Mouse (Mus musculus) liver, embryonic 13.5 days (tissue): ENCODE measurements around the gene Ipo9. TPM values are rescaled to one million over a fixed set of nuclear protein-coding genes. Genes with fewer than 3 reads are reported as not detected.
A peak's percentile ranks its signal among the peaks of the same experiment; 100 is the strongest.

Source experiments
- ATAC-seq: fragments of 200-750 bp; cut with Nextera tagmentation; 2 replicates; pipeline ENCODE4 v1.8.0; 2017; ENCODE audit warnings: low read depth, mild to moderate bottlenecking, moderate number of reproducible peaks, moderate library complexity
- DNase-seq: peaks from one replicate; pipeline ENCODE4 v3.0.0; 2022
- H3K27ac ChIP-seq: fragments of 300-500 bp; sonication (generic); 2 replicates; pipeline ENCODE4 v1.5.1; 2015; ENCODE audit warnings: moderate library complexity, mild to moderate bottlenecking, inconsistent platforms
- H3K27me3 ChIP-seq: fragments of 300-500 bp; sonication (generic); 2 replicates; pipeline ENCODE4 v1.6.1; 2015; ENCODE audit warnings: mild to moderate bottlenecking, inconsistent platforms
- H3K36me3 ChIP-seq: fragments of 300-500 bp; sonication (generic); 2 replicates; pipeline ENCODE4 v1.6.1; 2015; ENCODE audit warnings: mild to moderate bottlenecking, inconsistent platforms
- H3K4me1 ChIP-seq: fragments of 300-500 bp; sonication (generic); replicated peaks from 2 replicates; pipeline ENCODE4 v1.6.1; 2015; ENCODE audit warnings: inconsistent platforms
- H3K4me2 ChIP-seq: fragments of 300-500 bp; sonication (generic); 2 replicates; pipeline ENCODE4 v1.6.1; 2015; ENCODE audit warnings: inconsistent platforms, mild to moderate bottlenecking, moderate library complexity
- H3K4me3 ChIP-seq: fragments of 300-500 bp; sonication (generic); replicated peaks from 2 replicates; pipeline ENCODE4 v1.5.1; 2015; ENCODE audit warnings: mild to moderate bottlenecking, inconsistent platforms
- H3K9ac ChIP-seq: fragments of 300-500 bp; sonication (generic); 2 replicates; pipeline ENCODE4 v1.6.1; 2015; ENCODE audit warnings: mild to moderate bottlenecking, inconsistent platforms
- H3K9me3 ChIP-seq: fragments of 300-500 bp; sonication (generic); replicated peaks from 2 replicates; pipeline ENCODE4 v1.6.1; 2016; ENCODE audit warnings: inconsistent platforms
- WGBS: fragments of 180-500 bp; shearing (Covaris S2); methylation state at CpG from one replicate; pipeline ENCODE4 v1.1.7; 2015; ENCODE audit not compliant: insufficient replicate concordance; 5-methylcytosine and 5-hydroxymethylcytosine counted together
- polyA plus RNA-seq: library from polyadenylated mRNA; unstranded; fragments of >200 nt; fragmentation: Nextera tagmentation; extraction: Ambion mirVana; gene quantifications from 2 replicates; pipeline ENCODE4 v1.2.1, GENCODE M21; 2015

Ipo9 gene
- polyA plus RNA-seq, 1 experiment from 2014 or later, result 30.9 TPM

DNA sequence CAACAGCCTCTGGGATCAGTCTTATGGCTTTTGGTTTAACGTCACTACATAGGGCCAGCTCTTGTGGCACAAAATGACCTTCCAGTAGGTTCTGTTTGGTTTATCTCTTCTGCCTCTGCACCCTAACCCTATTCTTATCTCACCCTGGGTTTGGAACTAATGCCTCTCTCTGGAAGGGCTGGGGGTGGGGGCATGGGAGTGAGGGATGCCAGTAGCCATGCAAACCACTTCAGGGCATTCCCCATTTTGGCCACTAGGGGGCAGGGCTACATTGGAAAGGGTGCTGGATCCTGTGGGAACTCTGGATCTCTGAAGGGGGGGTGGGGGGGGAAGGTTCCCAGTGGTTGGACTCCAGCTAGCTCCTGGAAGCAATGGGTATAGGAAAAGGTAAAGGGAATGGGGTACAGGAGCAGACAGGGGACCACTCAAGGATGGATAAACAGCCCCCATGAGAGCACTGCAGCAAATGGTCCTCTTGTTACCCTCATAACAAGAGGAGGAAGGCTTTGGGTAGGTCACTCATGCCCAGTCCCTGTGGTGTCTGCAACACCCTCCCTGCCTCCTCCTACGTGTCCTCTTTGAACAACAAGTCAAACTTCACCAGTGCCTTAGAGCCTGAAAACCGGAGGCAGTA, 30.9 kb upstream of the Ipo9 start:
- Histone ChIP-seq H3K4me2 (no peak overlapping the region), H3K4me3 (no peak overlapping the region), H3K27ac (no peak overlapping the region), H3K9me3 (no peaks in the 10 kb centered on the region), H3K9ac (no peak overlapping the region), H3K4me1 (no peaks in the 10 kb centered on the region), H3K36me3 (peaks cover 4% of the 10 kb centered on the region; the same call in 1 of the 2 replicates), H3K27me3 (no peaks in the 10 kb centered on the region)
- no peak for ATAC-seq
- WGBS, result 71% methylated on average over 3 of the region's 3 CpGs
- peak; percentile 15 for DNase-seq

DNA sequence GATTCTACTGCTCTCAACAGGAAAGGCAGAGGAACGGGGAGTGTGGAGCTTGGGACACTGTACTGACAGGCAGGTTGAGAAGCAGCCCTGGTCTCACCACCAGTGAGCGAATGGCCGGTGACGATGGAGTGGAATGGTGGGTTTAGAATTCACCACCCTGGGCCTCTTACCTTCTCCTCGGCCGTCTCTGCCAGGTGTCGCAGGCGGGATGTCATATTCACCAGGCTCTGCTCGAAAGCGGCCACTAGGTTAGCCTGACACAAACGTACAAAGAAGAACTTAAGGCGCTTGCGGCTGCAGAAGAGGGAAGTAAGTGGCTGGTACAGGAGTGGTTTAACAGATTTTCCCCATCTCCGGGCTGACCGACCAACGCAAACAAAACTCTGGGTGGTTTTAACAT, 30.2 kb upstream of the Ipo9 start:
- Histone ChIP-seq H3K27me3 (no peaks in the 10 kb centered on the region), H3K4me3 (no peak overlapping the region), H3K36me3 (peaks cover 4% of the 10 kb centered on the region), H3K4me1 (no peaks in the 10 kb centered on the region), H3K27ac (no peak overlapping the region), H3K9me3 (no peaks in the 10 kb centered on the region), H3K9ac (no peak overlapping the region), H3K4me2 (no peak overlapping the region)
- ATAC-seq, result no peak
- WGBS, result 72% methylated on average over 16 of the region's 16 CpGs
- DNase-seq, result no peak

DNA sequence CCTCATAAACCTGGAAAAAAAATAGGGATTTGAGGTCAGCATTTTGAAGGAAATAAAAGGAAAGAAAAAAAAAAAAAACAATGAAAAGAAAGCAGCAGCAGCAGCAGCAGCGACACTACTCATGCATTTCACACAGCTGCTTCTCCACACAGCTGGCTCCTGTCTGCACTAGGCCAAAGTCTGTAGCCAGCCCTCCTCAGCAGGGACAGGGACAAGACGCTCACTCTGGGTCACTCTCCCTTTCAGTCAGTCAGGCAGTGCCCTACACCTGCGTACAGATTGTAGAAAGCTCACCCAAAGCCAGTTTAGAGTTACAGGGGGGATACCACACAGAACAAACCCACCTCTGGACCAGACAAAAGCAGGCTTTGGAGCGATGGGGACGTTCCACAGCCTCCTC, 27.6 kb upstream of the Ipo9 start:
- Histone ChIP-seq H3K9ac (no peak overlapping the region), H3K27me3 (no peaks in the 10 kb centered on the region), H3K36me3 (peaks cover 4% of the 10 kb centered on the region), H3K4me3 (no peak overlapping the region), H3K27ac (no peak overlapping the region), H3K4me1 (no peaks in the 10 kb centered on the region), H3K9me3 (no peaks in the 10 kb centered on the region), H3K4me2 (no peak overlapping the region)
- no peak for ATAC-seq
- no peak for DNase-seq
- 73% methylated on average over 5 of the region's 5 CpGs for WGBS

DNA sequence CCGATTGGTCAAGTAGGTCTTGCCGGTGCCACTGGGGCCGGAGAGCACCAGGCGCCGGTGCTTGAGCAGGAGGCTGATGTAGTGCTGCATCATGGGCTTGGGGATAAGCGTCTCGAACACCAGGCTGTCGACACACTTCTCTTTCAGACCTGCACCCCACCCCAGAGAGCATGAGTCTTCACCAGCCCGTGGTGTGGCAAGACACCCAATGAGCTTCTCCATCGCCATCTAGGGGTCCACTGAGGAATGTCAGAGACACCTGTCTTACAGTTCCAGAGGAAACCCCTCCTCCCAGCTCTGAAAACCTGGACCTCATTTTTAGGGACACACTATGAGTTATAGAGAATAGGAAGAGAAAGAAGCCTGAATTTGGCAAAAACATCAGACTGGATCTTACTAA, 22.0 kb upstream of the Ipo9 start:
- Histone ChIP-seq H3K4me3 (no peak overlapping the region), H3K36me3 (peaks cover 14% of the 10 kb centered on the region), H3K9ac (no peak overlapping the region), H3K27me3 (no peaks in the 10 kb centered on the region), H3K4me2 (no peak overlapping the region), H3K27ac (no peak overlapping the region), H3K4me1 (no peaks in the 10 kb centered on the region), H3K9me3 (no peaks in the 10 kb centered on the region)
- DNase-seq (no peak), ATAC-seq (no peak)
- WGBS, result 50% methylated on average over 10 of the region's 10 CpGs

DNA sequence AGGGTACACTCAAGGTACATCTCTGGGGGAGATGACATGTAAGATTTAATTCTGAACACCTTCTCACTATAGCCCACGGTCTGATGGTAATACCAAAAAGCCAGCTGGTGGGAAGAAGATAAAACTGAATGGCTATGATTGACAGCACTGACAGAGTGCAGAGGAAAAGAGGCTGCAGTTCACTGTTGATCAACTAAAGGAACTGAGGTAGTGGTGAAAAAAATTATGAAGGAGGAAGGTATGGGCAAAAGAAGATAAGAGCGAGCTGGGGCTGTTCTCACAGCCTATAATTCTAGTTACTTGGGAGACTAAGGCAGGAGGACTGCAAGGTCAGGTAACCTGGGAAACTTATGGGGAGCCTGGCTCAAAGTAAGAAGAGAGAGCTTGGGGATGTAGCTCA, 21.1 kb upstream of the Ipo9 start:
- Histone ChIP-seq H3K9me3 (no peaks in the 10 kb centered on the region), H3K4me3 (no peak overlapping the region), H3K4me1 (no peaks in the 10 kb centered on the region), H3K27me3 (no peaks in the 10 kb centered on the region), H3K27ac (no peak overlapping the region), H3K9ac (no peak overlapping the region), H3K4me2 (no peak overlapping the region), H3K36me3 (peaks cover 14% of the 10 kb centered on the region)
- ATAC-seq (no peak), DNase-seq (no peak)
- 26% methylated on average over 2 of the region's 2 CpGs for WGBS

DNA sequence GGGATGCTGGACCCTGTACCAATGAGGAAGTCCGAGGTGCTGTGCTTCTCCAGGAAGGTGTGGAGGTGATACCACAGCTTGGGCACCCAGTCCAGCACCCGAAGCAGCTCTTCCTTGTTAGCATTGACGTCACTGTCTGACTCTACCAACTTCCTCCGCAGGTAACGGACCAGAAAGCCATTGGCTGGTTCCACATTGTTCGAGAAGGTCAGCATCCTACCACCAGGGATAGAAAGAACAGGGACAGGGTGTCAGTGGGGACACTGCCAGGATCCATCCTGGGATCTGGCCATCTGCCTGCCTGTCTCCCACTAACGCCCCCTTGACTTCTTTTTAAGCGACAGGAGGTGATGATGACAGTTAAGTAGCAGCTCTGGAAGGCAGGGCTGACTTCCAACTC, 19.6 kb upstream of the Ipo9 start:
- Histone ChIP-seq H3K27ac (no peak overlapping the region), H3K9ac (no peak overlapping the region), H3K4me2 (no peak overlapping the region), H3K4me3 (no peak overlapping the region), H3K9me3 (no peaks in the 10 kb centered on the region), H3K4me1 (no peaks in the 10 kb centered on the region), H3K36me3 (peaks cover 14% of the 10 kb centered on the region), H3K27me3 (no peaks in the 10 kb centered on the region)
- ATAC-seq (no peak), DNase-seq (no peak)
- WGBS, result 69% methylated on average over 8 of the region's 8 CpGs

DNA sequence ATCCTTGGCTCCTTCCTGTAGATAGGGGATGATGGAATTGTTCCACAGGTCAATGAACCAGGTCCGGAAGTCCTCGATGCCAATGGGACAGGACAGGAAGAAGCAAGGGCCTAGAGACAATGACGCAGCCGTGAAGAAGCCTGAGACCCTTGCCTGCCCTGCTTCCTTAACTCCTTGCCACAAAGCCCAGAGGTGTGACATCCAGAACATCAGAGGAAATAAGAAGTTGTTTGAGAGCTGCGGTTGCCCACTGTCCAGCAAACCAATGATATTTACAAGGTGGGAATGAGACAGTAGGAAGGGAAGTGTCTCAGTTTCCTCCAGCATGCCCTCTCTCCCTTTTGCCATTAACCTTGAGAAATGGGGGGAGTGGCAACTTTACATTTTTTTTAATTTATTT, 18.6 kb upstream of the Ipo9 start:
- 73% methylated on average over 5 of the region's 5 CpGs for WGBS
- H3K36me3 ChIP-seq, result peaks cover 14% of the 10 kb centered on the region
- DNase-seq, result no peak

DNA sequence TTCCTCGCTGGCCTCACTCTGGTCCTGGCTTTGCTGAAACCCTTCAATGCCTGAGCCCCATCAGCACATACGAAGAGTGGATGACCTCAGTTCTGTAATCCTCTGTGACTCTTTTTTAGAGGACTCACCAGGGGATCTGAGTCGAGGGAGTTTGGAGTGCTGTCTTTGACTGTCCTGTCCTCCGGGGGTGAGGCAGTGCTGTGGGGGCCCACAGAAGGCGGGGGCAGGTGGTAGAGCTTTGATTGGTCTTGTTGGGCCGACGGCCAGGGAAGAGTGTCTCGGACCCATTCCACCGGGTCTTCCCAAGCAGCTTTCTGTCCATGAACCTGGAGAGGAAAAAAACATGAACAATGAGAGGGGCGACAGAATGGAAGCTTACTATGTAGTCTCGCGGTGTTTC, 13.2 kb upstream of the Ipo9 start:
- DNase-seq (no peak), ATAC-seq (no peak)
- WGBS, result 71% methylated on average over 12 of the region's 12 CpGs

More for the DNA sequence above, 18.6 kb upstream of the Ipo9 start:
- Histone ChIP-seq H3K27ac (no peak overlapping the region), H3K4me3 (no peak overlapping the region), H3K4me1 (no peaks in the 10 kb centered on the region), H3K9ac (no peak overlapping the region), H3K9me3 (no peaks in the 10 kb centered on the region), H3K27me3 (no peaks in the 10 kb centered on the region), H3K4me2 (no peak overlapping the region)
- no peak for ATAC-seq

DNA sequence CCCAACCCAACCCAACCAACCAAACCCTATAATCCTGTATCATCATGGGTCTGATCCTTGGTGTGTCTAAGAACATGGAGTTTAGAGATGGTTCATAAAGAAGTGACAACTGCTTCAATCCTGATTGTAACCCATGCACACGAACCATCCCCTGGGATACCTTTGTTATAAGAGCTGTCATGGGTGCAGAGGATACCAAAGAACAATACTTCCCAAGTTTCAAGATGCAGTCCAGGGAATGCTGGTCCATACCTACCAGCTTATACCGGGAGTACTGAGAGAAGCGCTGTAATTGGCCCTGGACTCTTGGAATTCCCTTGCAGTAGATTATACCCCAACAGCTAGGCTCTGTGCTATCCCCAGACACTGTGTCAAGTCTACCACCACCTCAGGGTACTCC, 11.6 kb upstream of the Ipo9 start:
- Histone ChIP-seq H3K36me3 (peaks cover 16% of the 10 kb centered on the region; the same call in 1 of the 2 replicates), H3K27ac (no peak overlapping the region), H3K9me3 (no peaks in the 10 kb centered on the region), H3K27me3 (no peaks in the 10 kb centered on the region), H3K4me3 (no peak overlapping the region), H3K9ac (no peak overlapping the region), H3K4me1 (no peaks in the 10 kb centered on the region), H3K4me2 (no peak overlapping the region)
- WGBS, result 68% methylated on average over 3 of the region's 3 CpGs
- DNase-seq (no peak), ATAC-seq (no peak)

More for the DNA sequence above, 13.2 kb upstream of the Ipo9 start:
- Histone ChIP-seq H3K9me3 (no peaks in the 10 kb centered on the region), H3K4me1 (no peaks in the 10 kb centered on the region), H3K4me2 (no peak overlapping the region), H3K9ac (no peak overlapping the region), H3K27me3 (no peaks in the 10 kb centered on the region), H3K27ac (no peak overlapping the region), H3K36me3 (peaks cover 16% of the 10 kb centered on the region; the same call in 1 of the 2 replicates), H3K4me3 (no peak overlapping the region)

DNA sequence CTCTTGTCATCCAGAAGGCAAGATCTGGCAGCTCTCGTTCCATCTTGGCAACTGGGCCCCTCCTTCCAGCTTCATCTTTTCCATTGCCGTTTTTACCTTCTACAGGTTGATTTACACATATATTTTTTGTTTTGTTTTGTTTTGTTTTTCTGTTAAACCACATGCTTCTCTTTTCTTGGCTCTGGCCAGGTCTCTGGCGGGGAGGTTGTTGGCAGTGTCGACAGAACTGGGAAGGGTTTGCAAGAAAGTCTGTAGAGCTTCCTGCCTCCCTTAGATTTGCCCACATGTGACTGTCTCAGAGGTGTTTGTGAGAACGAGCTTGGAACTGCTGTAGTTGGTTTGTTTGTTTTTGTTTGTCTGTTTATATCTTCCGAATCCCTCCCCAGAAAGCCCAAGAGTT, 10.7 kb upstream of the Ipo9 start:
- Histone ChIP-seq H3K9me3 (no peaks in the 10 kb centered on the region), H3K27me3 (no peaks in the 10 kb centered on the region), H3K4me1 (peaks cover 5% of the 10 kb centered on the region), H3K36me3 (peaks cover 16% of the 10 kb centered on the region; the same call in 1 of the 2 replicates), H3K4me2 (no peak overlapping the region), H3K9ac (no peak overlapping the region), H3K27ac (no peak overlapping the region), H3K4me3 (no peak overlapping the region)
- WGBS, result 59% methylated on average over 6 of the region's 6 CpGs
- ATAC-seq (no peak), DNase-seq (no peak)

DNA sequence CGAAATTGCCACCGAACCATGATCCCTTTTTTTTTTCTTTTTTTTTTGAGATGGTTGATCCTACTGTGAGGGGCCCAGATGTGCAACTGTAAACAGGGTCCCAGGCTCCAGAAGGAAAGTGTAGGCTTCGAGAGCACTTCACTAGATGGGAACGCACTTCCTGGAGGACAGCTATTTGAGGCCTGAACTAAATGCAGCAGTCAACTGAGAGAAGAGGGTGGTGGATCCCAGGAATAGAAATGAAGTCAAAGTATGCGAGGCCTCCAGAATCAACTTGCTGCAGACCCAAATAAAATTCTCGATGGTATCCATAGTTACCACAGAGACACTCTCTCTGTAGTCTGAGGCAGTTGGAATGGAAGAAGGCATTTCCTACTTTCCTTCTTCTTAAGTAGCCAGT, 8.5 kb upstream of the Ipo9 start:
- Histone ChIP-seq H3K36me3 (peaks cover 16% of the 10 kb centered on the region; the same call in 1 of the 2 replicates), H3K9me3 (no peaks in the 10 kb centered on the region), H3K4me2 (no peak overlapping the region), H3K9ac (no peak overlapping the region), H3K27me3 (no peaks in the 10 kb centered on the region), H3K27ac (no peak overlapping the region), H3K4me3 (no peak overlapping the region), H3K4me1 (peaks cover 12% of the 10 kb centered on the region)
- 71% methylated on average over 6 of the region's 6 CpGs for WGBS
- ATAC-seq (no peak), DNase-seq (no peak)

DNA sequence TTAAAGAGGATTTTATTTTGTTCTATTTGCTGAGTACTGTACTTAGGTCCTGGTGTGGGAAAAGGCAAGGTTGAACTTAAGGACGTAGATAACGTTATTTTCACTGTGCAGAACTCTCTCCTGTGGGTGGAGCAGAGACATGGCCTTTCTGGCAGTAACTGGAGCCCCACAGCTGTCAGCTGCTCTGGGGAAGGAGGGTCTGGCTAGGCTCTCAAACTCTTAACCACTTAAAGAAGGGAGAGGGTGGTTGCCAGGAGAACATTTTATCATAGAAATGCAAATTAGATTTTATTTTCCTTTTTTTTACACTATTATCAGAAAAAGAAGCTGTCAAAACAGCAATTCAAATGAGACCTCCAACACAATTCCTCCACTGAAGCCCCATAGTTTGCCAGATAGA, 5.5 kb upstream of the Ipo9 start:
- no peaks in the 10 kb centered on the region for H3K36me3 ChIP-seq
- H3K27me3 ChIP-seq, result no peaks in the 10 kb centered on the region
- no peak overlapping the region for H3K4me3 ChIP-seq
- WGBS, result 5% methylated on average over 2 of the region's 2 CpGs
- H3K4me2 ChIP-seq, result no peak overlapping the region
- ATAC-seq (peak; percentile 68), DNase-seq (no peak)
- H3K4me1 ChIP-seq, result peaks cover 23% of the 10 kb centered on the region
- H3K9ac ChIP-seq, result no peak overlapping the region
- H3K9me3 ChIP-seq, result no peaks in the 10 kb centered on the region
- H3K27ac ChIP-seq, result no peak overlapping the region
